Mouse (Mus musculus): Measurements from ENCODE around the gene Cdh13.
A peak's percentile ranks its signal among the peaks of the same experiment; 100 is the strongest.

Cdh13 gene

GRCm38 (mm10) chr8:118379657-118380056, 96.1 kb downstream of the Cdh13 start:
- no peak for DNase-seq (ENCODE audit: inconsistent age in 2 of 2, low spot score in 1 of 2)

GRCm38 (mm10) chr8:118380058-118380457, 96.5 kb downstream of the Cdh13 start:
- no peak for DNase-seq (ENCODE audit: inconsistent age in 2 of 2, low spot score in 1 of 2)

- DNase-seq (ENCODE audit: inconsistent age in 2 of 2, low spot score in 1 of 2): no peak
Measured at GRCm38 (mm10) chr8:118380782-118381181, 97.2 kb downstream of the Cdh13 start.

- DNase-seq (ENCODE audit: inconsistent age in 2 of 2, low spot score in 1 of 2): no peak
Measured at GRCm38 (mm10) chr8:118381641-118382040, 98.1 kb downstream of the Cdh13 start.

DNA sequence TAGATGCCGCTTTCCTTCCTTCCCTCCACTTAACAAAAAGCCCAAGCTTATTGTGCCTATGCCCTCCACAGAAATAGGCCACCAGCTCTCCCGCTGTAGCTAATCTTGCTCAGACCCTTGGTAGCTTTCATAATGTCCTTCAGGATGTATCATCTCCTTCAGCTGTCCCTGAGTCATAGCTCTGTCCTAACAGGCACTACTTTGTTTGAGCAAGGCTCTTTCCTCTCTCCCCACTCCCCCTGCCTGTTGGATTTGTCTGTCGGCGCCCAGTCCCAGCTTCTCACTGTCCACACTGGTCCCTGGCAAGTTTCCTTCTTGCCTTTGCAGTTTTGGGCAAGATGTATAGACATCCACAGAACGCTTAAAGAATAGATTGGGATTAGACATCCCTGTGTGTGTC, 100.8 kb downstream of the Cdh13 start:
- DNase-seq (ENCODE audit: inconsistent age in 2 of 2, low spot score in 1 of 2): peak in 1 of 2 experiments; percentile 26

- no peak for DNase-seq (ENCODE audit: inconsistent age in 2 of 2, low spot score in 1 of 2)
Measured at GRCm38 (mm10) chr8:118389456-118389855, 105.9 kb downstream of the Cdh13 start.

DNA sequence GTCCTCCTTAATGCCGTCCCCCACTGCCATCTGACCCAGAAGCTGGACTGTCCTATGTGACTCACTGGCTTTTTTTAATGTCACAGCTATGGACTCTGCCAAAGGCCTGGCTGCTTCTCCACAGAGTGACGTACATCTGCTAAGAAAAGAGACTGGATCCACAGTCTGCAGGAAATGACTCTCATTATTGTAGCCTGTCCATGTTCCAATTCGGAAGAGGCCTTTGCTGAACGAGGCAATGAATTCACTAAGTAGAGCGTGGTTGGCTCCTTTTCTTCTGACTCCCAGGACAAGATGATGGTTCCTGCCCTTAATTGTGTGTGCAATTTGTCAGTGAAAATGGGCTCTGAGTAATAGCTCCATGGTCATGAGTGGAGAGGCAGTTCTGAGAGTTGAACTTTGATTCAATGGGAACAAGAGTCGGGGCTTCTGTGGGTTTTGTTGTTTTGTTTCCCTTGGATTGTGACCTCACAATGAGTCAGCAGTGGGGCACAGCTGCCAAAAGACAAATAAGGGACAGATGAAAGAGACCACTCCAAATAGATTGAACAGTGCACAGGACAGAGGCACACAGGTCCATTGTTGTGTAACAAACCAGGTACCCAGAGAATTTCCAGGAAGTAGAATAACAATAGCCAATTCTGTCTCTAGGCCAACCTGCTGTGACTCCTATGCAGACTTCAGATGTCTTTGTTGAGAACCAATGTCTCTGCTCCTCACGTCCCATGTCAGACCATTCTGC, 110.5 kb downstream of the Cdh13 start:
- DNase-seq (ENCODE audit: inconsistent age in 2 of 2, low spot score in 1 of 2): peak; percentile 48 to 81

DNA sequence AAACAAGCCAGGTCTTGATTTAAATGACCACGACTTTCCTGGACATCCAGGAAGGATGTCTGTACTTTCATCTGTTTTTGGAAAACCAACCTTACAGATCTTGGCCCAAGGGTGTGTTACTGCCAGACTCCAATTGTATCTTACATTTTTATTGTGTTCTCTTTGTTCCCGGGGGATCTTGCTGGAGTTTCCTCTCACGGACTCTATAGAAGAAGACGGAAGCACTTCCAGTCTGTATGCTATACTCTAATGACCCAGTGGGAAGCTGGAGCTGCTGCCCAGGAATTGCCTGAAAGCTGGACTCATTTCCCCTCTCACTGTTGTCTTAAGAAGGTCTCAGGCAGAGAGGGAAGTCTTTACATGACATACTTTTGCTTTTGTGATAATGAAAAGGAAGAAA, 111.6 kb downstream of the Cdh13 start:
- DNase-seq (ENCODE audit: inconsistent age in 2 of 2, low spot score in 1 of 2): no peak

- DNase-seq (ENCODE audit: inconsistent age in 2 of 2, low spot score in 1 of 2): no peak
Measured at GRCm38 (mm10) chr8:118404836-118405235, 121.3 kb downstream of the Cdh13 start.

DNA sequence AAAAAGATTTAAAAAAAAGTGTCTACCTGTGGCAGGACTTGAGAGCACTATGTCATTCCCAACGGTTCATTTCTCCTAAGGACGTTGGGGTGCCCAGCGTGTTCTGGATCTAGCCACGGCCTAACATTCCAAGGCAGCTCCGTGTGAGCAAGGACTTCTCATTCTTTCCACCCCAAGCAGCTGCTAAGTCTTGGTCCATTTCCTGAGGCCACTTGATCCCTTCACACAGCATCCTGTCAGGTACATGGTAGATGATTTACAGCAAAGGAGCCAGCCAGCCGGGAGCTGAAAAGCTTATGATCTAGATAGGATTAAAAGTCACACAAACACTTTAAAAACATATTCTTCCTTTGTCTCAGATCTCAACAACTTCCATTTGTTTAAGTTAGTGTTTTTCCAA, 123.8 kb downstream of the Cdh13 start:
- DNase-seq (ENCODE audit: inconsistent age in 2 of 2, low spot score in 1 of 2): no peak

DNA sequence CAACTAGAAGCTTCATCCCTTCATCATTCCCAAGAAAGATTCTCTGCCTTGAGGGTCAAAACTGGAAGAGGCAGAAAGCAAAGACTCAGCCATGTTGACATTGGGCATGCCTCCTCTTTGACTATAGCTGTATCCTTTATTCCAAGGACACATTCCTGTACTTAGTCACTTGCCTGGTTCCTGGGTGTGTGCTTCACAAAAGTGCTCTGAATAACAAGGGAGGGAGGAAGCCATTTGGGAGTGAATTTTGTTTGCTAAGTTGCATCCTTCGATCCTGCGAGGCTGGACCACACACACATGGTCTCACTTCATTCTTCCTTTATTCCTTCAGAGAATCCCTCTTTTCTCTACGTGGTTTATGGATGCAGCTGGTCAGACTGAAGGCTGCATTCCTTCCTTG, 125.9 kb downstream of the Cdh13 start:
- no peak for DNase-seq (ENCODE audit: inconsistent age in 2 of 2, low spot score in 1 of 2)

DNA sequence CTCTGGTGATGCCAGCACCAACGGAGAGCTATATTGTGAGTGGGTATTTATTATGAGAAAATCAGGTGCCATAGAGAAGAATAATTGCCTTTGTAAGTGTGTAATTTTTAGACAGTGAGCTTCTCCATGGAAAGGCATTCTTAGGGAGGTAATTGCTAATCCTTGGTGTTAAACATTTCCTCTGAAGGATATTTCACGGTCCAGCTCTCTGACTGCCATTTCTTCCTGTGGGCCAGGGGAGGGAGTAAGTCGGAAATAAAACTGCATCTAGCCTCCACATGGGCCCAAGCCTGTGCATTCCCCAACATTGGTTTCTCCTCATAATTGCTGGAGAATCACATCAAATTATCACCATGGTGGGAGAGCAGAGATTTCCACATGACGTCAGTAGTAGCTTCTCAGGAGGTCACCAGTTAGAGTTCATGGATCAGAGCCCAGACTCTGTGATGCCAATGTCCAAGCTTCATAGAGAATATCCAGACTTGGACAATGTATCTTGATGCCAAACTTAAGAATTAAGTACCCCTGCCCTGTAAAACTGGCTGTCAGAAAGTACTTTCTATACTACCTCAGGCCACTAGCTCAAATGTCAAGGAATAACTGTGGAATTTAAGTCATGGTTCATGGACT, 126.9 kb downstream of the Cdh13 start:
- no peak for DNase-seq (ENCODE audit: inconsistent age in 2 of 2, low spot score in 1 of 2)

GRCm38 (mm10) chr8:118415672-118416071, 132.1 kb downstream of the Cdh13 start:
- DNase-seq (ENCODE audit: inconsistent age in 2 of 2, low spot score in 1 of 2): no peak

DNA sequence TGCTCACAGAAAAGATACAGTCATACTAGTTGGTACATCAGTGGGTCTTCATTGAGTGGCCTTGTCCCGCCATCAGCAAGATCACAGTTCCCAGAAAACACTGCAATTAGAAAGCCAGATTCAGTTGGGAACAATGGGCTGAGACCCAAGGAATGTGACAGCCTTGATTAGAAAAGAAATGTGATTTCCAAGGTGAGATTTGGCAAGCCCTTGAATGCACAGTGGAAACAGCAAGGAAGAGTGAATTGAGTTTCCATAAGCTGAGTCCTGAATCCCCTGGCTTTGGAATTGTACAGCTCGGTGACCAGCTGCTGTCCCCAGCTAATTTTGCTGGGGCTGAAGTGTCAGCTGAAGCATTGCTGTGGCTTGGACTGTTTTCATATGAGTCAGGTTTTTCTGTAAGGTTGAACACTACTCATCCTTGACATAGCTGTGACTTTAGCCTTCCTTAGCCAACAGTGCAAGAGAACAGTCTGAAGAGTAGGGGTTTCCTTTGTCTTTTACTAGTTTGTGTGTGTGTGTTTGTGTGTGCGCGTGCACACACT, 133.3 kb downstream of the Cdh13 start:
- peak; percentile 19 to 69 for DNase-seq (ENCODE audit: inconsistent age in 2 of 2, low spot score in 1 of 2)

DNA sequence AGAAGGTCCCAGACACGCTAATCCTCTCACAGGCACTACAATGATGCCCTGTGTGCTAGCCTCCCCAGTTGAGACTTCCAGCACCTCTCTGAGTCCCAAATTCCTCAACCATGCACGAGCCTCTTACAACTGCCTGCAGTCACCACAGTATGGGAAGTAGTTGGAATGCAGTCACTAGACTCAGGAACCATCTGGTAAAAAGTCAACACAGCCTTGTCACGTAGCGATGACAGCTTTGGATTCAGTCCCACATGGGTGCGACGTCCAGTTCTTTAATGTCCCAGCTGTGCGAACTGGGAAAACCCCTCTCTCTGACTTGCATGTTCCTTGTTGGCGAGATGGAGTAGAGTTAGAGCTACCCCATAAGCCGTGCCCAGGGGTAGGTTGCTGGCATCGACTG, 139.1 kb downstream of the Cdh13 start:
- DNase-seq (ENCODE audit: inconsistent age in 2 of 2, low spot score in 1 of 2): no peak

DNA sequence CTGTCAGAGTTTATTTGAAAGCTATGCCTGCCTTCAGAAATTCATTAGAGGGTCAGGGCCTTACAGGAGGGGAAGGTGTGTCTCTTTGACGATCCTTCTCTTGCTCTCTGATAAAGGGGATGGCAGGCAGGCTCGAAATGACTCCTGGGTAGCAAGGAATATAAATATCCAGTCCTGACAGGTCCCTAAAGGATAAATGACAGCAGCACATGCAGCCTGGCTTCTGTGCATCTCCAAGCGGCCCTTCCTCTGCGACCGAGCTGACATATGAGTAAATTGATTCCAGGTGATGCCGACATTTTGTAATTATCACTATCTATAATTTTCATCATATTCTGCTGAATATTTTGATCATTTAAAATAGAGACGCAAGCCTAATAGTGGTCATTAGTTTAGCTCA, 145.4 kb downstream of the Cdh13 start:
- no peak for DNase-seq (ENCODE audit: inconsistent age in 2 of 2, low spot score in 1 of 2)

DNA sequence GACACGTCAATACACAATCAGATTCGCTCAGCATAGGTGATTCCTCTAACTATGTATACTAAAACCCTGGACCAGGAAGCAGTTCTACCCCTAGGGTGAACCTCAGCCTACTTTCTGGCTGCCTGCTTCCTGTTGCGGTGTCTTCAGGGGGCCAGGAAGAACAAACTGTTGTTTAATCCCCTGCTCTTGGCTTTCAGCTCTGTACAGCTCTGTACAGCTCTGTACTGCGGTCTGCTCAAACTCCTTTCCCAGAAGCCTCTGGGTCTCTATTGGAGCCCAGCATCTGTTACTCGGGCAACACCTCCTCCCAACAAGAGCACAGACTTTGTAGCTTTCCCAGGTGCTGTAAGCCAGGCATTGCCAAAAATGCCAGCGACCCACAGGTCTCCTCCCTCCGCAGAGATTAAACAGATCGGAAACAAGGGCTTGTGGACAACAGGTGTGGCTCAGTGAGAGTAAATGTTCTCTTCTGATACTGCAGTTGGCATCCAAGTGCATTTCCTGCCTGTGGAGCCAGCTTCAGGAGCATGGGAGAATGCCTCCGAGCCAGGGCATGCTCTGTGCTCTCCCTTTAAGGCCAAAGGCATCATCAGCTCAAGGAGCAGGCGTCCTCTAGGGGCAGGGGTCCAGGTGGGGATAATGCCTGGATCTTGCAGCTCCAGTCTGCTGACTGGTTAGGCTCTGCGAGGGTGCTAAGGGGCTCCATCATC, 148.4 kb downstream of the Cdh13 start:
- DNase-seq (ENCODE audit: inconsistent age in 2 of 2, low spot score in 1 of 2): no peak

DNA sequence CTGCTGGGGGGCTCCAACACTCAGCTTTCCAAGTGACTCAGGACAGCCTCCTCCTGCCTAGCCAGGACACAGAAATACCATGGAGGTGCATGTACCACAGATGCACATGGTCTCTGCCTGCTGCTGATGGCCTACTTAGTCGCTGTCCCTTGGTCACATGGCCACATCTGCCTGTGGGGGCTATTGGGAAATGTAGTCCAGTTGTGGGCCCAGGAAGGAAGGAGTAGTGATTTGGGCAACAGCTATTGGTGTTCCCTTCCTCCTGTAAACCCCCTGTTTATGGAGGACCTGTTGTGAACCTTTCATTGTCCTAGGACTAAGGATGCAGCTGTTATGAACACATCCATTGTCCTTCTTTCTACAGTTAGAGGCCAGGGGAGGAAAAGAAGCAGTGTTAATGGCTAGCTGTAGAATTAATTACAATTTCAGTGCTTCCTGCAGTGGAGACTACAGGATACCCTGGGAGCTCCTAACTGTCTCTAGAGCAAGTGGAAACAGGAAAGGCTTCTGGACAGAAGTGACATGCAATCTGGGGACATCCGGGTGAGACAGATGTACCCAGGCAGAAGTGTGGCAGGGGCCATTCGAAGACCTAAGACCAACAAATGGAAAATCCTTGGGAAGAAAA, 150.1 kb downstream of the Cdh13 start:
- no peak for DNase-seq (ENCODE audit: inconsistent age in 2 of 2, low spot score in 1 of 2)

- DNase-seq (ENCODE audit: inconsistent age in 2 of 2, low spot score in 1 of 2): no peak
Measured at GRCm38 (mm10) chr8:118436751-118437150, 153.2 kb downstream of the Cdh13 start.

DNA sequence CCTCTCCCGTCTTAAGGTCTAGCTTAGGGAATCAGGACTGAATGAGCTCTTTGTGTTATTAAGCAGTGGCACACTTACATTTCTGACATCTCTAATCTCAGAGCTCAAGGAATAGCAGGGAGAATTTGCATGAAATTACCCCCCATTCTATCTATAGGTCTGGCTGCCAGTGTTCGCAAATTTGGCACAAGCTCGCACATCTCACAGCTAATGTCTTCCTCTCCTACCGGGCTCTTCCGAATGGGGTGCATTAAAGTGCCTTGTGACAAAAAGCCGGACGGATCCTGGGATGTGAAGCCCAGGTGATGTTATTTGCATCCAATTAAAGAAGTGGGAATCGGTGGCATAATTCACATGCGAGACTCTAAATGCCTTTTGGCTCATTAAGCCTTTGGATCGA, 153.6 kb downstream of the Cdh13 start:
- no peak for DNase-seq (ENCODE audit: inconsistent age in 2 of 2, low spot score in 1 of 2)

GRCm38 (mm10) chr8:118437874-118438273, 154.3 kb downstream of the Cdh13 start:
- no peak for DNase-seq (ENCODE audit: inconsistent age in 2 of 2, low spot score in 1 of 2)
